Mouse (Mus musculus): ENCODE measurements at regions not wholly inside any gene's neighbourhood (a gene's known extent, or its start where the extent isn't known, plus 50 kb on each side); places are given as distances from the start of the nearest gene placed in this dataset.

- TF ChIP-seq POLR2A (IDR thresholded peaks at IDR 0.05; ENCODE audit: borderline replicate concordance, insufficient read depth, low read length) (no peak), CTCF (IDR thresholded peaks at IDR 0.05; ENCODE audit: borderline replicate concordance, insufficient read depth, low read depth, low read length) (no peak)
These were observed 203.7 kb upstream of the Sdk2 start for GRCm38 (mm10) chr11:114270358-114271072.

Measured in cerebellum, adult 2 months (tissue).